Mouse (Mus musculus) hindbrain, embryonic 10.5 days (tissue): ENCODE measurements around the gene Gm20458. TPM values are rescaled to one million over a fixed set of nuclear protein-coding genes. Genes with fewer than 3 reads are reported as not detected.
A peak's percentile ranks its signal among the peaks of the same experiment; 100 is the strongest.

Source experiments
- DNase-seq: peaks from one replicate; pipeline ENCODE4 v3.0.0-alpha.2; 2017; ENCODE audit warnings: low spot score
- H3K27ac ChIP-seq: fragments of 300-500 bp; sonication (generic); 2 replicates; pipeline ENCODE4 v1.5.1; 2016; ENCODE audit warnings: mild to moderate bottlenecking, moderate library complexity
- H3K27me3 ChIP-seq: fragments of 300-500 bp; sonication (generic); 2 replicates; pipeline ENCODE4 v1.6.1; 2016; ENCODE audit warnings: mild to moderate bottlenecking; ENCODE audit not compliant: poor library complexity, insufficient read depth, severe bottlenecking
- H3K36me3 ChIP-seq: fragments of 300-500 bp; sonication (generic); 2 replicates; pipeline ENCODE4 v1.6.1; 2016; ENCODE audit warnings: mild to moderate bottlenecking, moderate library complexity
- H3K4me1 ChIP-seq: fragments of 300-500 bp; sonication (generic); replicated peaks from 2 replicates; pipeline ENCODE4 v1.6.1; 2016; ENCODE audit warnings: mild to moderate bottlenecking
- H3K4me3 ChIP-seq: fragments of 300-500 bp; sonication (generic); 2 replicates; pipeline ENCODE4 v1.5.1; 2016; ENCODE audit warnings: mild to moderate bottlenecking, moderate library complexity
- H3K9me3 ChIP-seq: fragments of 300-500 bp; sonication (generic); 2 replicates; pipeline ENCODE4 v1.6.1; 2016; ENCODE audit warnings: mild to moderate bottlenecking, moderate library complexity
- WGBS: fragments of 180-500 bp; shearing (Covaris S2); methylation state at CpG from one replicate; pipeline ENCODE4 v1.1.7; 2016; 5-methylcytosine and 5-hydroxymethylcytosine counted together
- polyA plus RNA-seq: library from polyadenylated mRNA; unstranded; fragments of >200 nt; fragmentation: Nextera tagmentation; extraction: Ambion mirVana; gene quantifications from 2 replicates; pipeline ENCODE4 v1.2.1, GENCODE M21; 2016

Gm20458 gene
- polyA plus RNA-seq, 1 experiment from 2014 or later, result 4.4 TPM

GRCm38 (mm10) chr2:164448140-164448539 is 12.6 kb upstream of the Gm20458 start:
- Histone ChIP-seq H3K27me3 (peaks cover 4% of the 10 kb centered on the region; the same call in 1 of the 2 replicates), H3K9me3 (no peaks in the 10 kb centered on the region), H3K27ac (no peak overlapping the region), H3K4me1 (peaks cover 17% of the 10 kb centered on the region), H3K36me3 (no peaks in the 10 kb centered on the region), H3K4me3 (no peak overlapping the region)
- WGBS, result 79% methylated on average over 1 of the region's 1 CpGs
- no peak for DNase-seq

GRCm38 (mm10) chr2:164448921-164449320 is 11.8 kb upstream of the Gm20458 start:
- 86% methylated on average over 5 of the region's 5 CpGs for whole genome bisulfite sequencing
- H3K27ac ChIP-seq, result no peak overlapping the region
- DNase-seq, result no peak
- H3K4me3 ChIP-seq, result no peak overlapping the region
- peaks cover 9% of the 10 kb centered on the region; the same call in 1 of the 2 replicates for H3K4me1 ChIP-seq
- H3K27me3 ChIP-seq, result peaks cover 6% of the 10 kb centered on the region; the same call in 1 of the 2 replicates
- no peaks in the 10 kb centered on the region for H3K9me3 ChIP-seq
- no peaks in the 10 kb centered on the region for H3K36me3 ChIP-seq

GRCm38 (mm10) chr2:164449341-164450042 is 11.3 kb upstream of the Gm20458 start:
- Histone ChIP-seq H3K4me1 (peaks cover 9% of the 10 kb centered on the region; the same call in 1 of the 2 replicates), H3K36me3 (no peaks in the 10 kb centered on the region), H3K27me3 (peaks cover 6% of the 10 kb centered on the region; the same call in 1 of the 2 replicates), H3K9me3 (no peaks in the 10 kb centered on the region), H3K4me3 (no peak overlapping the region), H3K27ac (no peak overlapping the region)
- no peak for DNase-seq
- WGBS, result 88% methylated on average over 14 of the region's 14 CpGs

GRCm38 (mm10) chr2:164452000-164452676 is 8.6 kb upstream of the Gm20458 start:
- no peak overlapping the region for H3K27ac ChIP-seq
- H3K36me3 ChIP-seq, result no peaks in the 10 kb centered on the region
- H3K4me1 ChIP-seq, result peaks cover 27% of the 10 kb centered on the region
- 56% methylated on average over 12 of the region's 13 CpGs for WGBS
- no peak overlapping the region for H3K4me3 ChIP-seq
- no peak for DNase-seq
- H3K27me3 ChIP-seq, result 0 out of 2 replicates have a peak, but pooled peaks cover 6% of the 10 kb centered on the region
- H3K9me3 ChIP-seq, result no peaks in the 10 kb centered on the region

- H3K27me3 ChIP-seq, result 0 out of 2 replicates have a peak, but pooled peaks cover 6% of the 10 kb centered on the region
- 82% methylated on average over 14 of the region's 14 CpGs for WGBS
- H3K4me3 ChIP-seq, result no peak overlapping the region
- peaks cover 31% of the 10 kb centered on the region for H3K4me1 ChIP-seq
- no peak for DNase-seq
- H3K36me3 ChIP-seq, result no peaks in the 10 kb centered on the region
- no peak overlapping the region for H3K27ac ChIP-seq
- no peaks in the 10 kb centered on the region for H3K9me3 ChIP-seq
Measured at GRCm38 (mm10) chr2:164453047-164453757, 7.6 kb upstream of the Gm20458 start.

- no peak overlapping the region for H3K27ac ChIP-seq
Measured at GRCm38 (mm10) chr2:164453887-164454500, 6.8 kb upstream of the Gm20458 start.

GRCm38 (mm10) chr2:164454846-164455245 is 5.9 kb upstream of the Gm20458 start:
- Histone ChIP-seq H3K36me3 (no peaks in the 10 kb centered on the region), H3K4me3 (no peak overlapping the region), H3K9me3 (no peaks in the 10 kb centered on the region), H3K27me3 (0 out of 2 replicates have a peak, but pooled peaks cover 6% of the 10 kb centered on the region), H3K27ac (no peak overlapping the region), H3K4me1 (peaks cover 31% of the 10 kb centered on the region)
- WGBS, result 83% methylated on average over 10 of the region's 10 CpGs
- no peak for DNase-seq

More at GRCm38 (mm10) chr2:164453887-164454500, 6.8 kb upstream of the Gm20458 start:
- H3K27me3 ChIP-seq, result 0 out of 2 replicates have a peak, but pooled peaks cover 6% of the 10 kb centered on the region
- no peaks in the 10 kb centered on the region for H3K36me3 ChIP-seq
- no peak for DNase-seq
- H3K4me3 ChIP-seq, result no peak overlapping the region
- WGBS, result 76% methylated on average over 7 of the region's 7 CpGs
- no peaks in the 10 kb centered on the region for H3K9me3 ChIP-seq
- H3K4me1 ChIP-seq, result peaks cover 31% of the 10 kb centered on the region

GRCm38 (mm10) chr2:164455421-164456190 is 5.2 kb upstream of the Gm20458 start:
- H3K36me3 ChIP-seq, result no peaks in the 10 kb centered on the region
- peaks cover 31% of the 10 kb centered on the region for H3K4me1 ChIP-seq
- no peak overlapping the region for H3K4me3 ChIP-seq

GRCm38 (mm10) chr2:164456413-164456812 is 4.4 kb upstream of the Gm20458 start:
- no peaks in the 10 kb centered on the region for H3K36me3 ChIP-seq
- H3K4me1 ChIP-seq, result peaks cover 35% of the 10 kb centered on the region
- peak overlapping the region; percentile 85 for H3K27ac ChIP-seq
- no peak for DNase-seq
- no peaks in the 10 kb centered on the region for H3K9me3 ChIP-seq
- 0 out of 2 replicates have a peak, but pooled peaks cover 6% of the 10 kb centered on the region for H3K27me3 ChIP-seq
- peak overlapping the region; percentile 29; the same call in 1 of the 2 replicates for H3K4me3 ChIP-seq
- WGBS, result 96% methylated on average over 1 of the region's 1 CpGs

More at GRCm38 (mm10) chr2:164455421-164456190, 5.2 kb upstream of the Gm20458 start:
- Histone ChIP-seq H3K9me3 (no peaks in the 10 kb centered on the region), H3K27me3 (0 out of 2 replicates have a peak, but pooled peaks cover 6% of the 10 kb centered on the region), H3K27ac (no peak overlapping the region)
- WGBS, result 77% methylated on average over 6 of the region's 6 CpGs
- no peak for DNase-seq

- H3K4me3 ChIP-seq, result peak within 1 kb of the TSS; percentile 29
Measured at GRCm38 (mm10) chr2:164456864-164457300, 3.9 kb upstream of the Gm20458 start, which contains the start of gene Sys1. TSS of gene Sys1 (plus strand) at chr2:164456964.

GRCm38 (mm10) chr2:164457942-164458341 is 2.8 kb upstream of the Gm20458 start:
- Histone ChIP-seq H3K27me3 (0 out of 2 replicates have a peak, but pooled peaks cover 4% of the 10 kb centered on the region), H3K4me3 (no peak overlapping the region), H3K27ac (peak overlapping the region; percentile 85; the same call in 1 of the 2 replicates), H3K36me3 (no peaks in the 10 kb centered on the region), H3K9me3 (no peaks in the 10 kb centered on the region), H3K4me1 (peaks cover 41% of the 10 kb centered on the region)
- no peak for DNase-seq
- 73% methylated on average over 7 of the region's 7 CpGs for WGBS

More at GRCm38 (mm10) chr2:164456864-164457300, 3.9 kb upstream of the Gm20458 start, which contains the start of gene Sys1:
- H3K27me3 ChIP-seq, result 0 out of 2 replicates have a peak, but pooled peaks cover 6% of the 10 kb centered on the region
- H3K36me3 ChIP-seq, result no peaks in the 10 kb centered on the region
- peak; percentile 20 for DNase-seq
- peak within 1 kb of the TSS; percentile 85 for H3K27ac ChIP-seq
- H3K9me3 ChIP-seq, result no peaks in the 10 kb centered on the region
- 2% methylated on average over 7 of the region's 7 CpGs for WGBS
- peaks cover 37% of the 10 kb centered on the region for H3K4me1 ChIP-seq
